Mouse (Mus musculus) limb, embryonic 15.5 days (tissue): ENCODE measurements around the gene Zfp809. TPM values are rescaled to one million over a fixed set of nuclear protein-coding genes. Genes with fewer than 3 reads are reported as not detected.

Experiments
- ATAC-seq: fragments of 200-750 bp; cut with Nextera tagmentation; 2 replicates; pipeline ENCODE4 v1.8.0; 2017; ENCODE audit warnings: low read depth, moderate TSS enrichment; ENCODE audit not compliant: insufficient number of reproducible peaks, low FRiP score, low TSS enrichment
- H3K27ac ChIP-seq: fragments of 300-500 bp; sonication (generic); 2 replicates; pipeline ENCODE4 v1.5.1; 2015; ENCODE audit warnings: moderate library complexity, mild to moderate bottlenecking, inconsistent platforms
- H3K27me3 ChIP-seq: fragments of 300-500 bp; sonication (generic); 2 replicates; pipeline ENCODE4 v1.6.1; 2015; ENCODE audit warnings: inconsistent platforms
- H3K36me3 ChIP-seq: fragments of 300-500 bp; sonication (generic); 2 replicates; pipeline ENCODE4 v1.6.1; 2015; ENCODE audit warnings: inconsistent platforms
- H3K4me1 ChIP-seq: fragments of 300-500 bp; sonication (generic); 2 replicates; pipeline ENCODE4 v1.6.1; 2015; ENCODE audit warnings: inconsistent platforms
- H3K4me2 ChIP-seq: fragments of 300-500 bp; sonication (generic); 2 replicates; pipeline ENCODE4 v1.6.1; 2015; ENCODE audit warnings: mild to moderate bottlenecking, inconsistent platforms
- H3K4me3 ChIP-seq: fragments of 300-500 bp; sonication (generic); 2 replicates; pipeline ENCODE4 v1.5.1; 2015; ENCODE audit warnings: mild to moderate bottlenecking, inconsistent platforms
- H3K9ac ChIP-seq: fragments of 300-500 bp; sonication (generic); 2 replicates; pipeline ENCODE4 v1.6.1; 2015; ENCODE audit warnings: inconsistent platforms
- H3K9me3 ChIP-seq: fragments of 300-500 bp; sonication (generic); 2 replicates; pipeline ENCODE4 v1.6.1; 2016; ENCODE audit warnings: inconsistent platforms
- WGBS: fragments of 180-500 bp; shearing (Covaris S2); methylation state at CpG from one replicate; pipeline ENCODE4 v1.1.7; 2015; 5-methylcytosine and 5-hydroxymethylcytosine counted together
- polyA plus RNA-seq: library from polyadenylated mRNA; unstranded; fragments of >200 nt; fragmentation: Nextera tagmentation; extraction: Ambion mirVana; gene quantifications from 2 replicates; pipeline ENCODE4 v1.2.1, GENCODE M21; 2015

Zfp809 gene
- polyA plus RNA-seq, 1 experiment from 2014 or later: 17.7 TPM

DNA sequence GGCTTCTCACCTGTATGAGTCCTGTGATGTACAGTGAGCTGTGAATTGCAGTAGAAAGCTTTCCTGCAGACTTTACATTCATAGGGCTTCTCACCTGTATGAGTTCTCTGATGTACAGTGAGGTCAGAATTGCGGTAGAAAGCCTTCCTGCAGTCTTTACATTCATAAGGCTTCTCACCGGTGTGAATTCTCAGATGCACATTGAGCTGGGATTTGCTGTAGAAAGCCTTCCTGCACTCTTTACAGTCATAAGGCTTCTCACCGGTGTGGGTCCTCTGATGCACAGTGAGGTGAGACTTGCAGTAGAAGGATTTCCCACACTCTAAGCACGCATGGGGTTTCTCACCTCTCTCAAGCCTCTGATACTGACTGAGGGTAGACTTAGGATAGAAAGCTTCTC lies 53.2 kb downstream of the Zfp809 start:
- Histone ChIP-seq H3K27ac (no peak overlapping the region), H3K9me3 (peaks cover 54% of the 10 kb centered on the region), H3K9ac (no peak overlapping the region), H3K4me2 (no peak overlapping the region), H3K4me1 (no peaks in the 10 kb centered on the region), H3K27me3 (no peaks in the 10 kb centered on the region), H3K36me3 (peaks cover 77% of the 10 kb centered on the region), H3K4me3 (no peak overlapping the region)
- no peak for ATAC-seq
- WGBS: 97% methylated on average over 4 of the region's 4 CpGs

Other genes starting within 250 kb of the Zfp809 start
- gene Rgl3, start 236.3 kb upstream of the Zfp809 start, polyA plus RNA-seq: 0.70 and 0.87 TPM in 2 replicates
- 0.58 and 0.65 TPM in 2 replicates for gene Ccdc151, start 223.1 kb upstream of the Zfp809 start, polyA plus RNA-seq
- 111 and 117 TPM in 2 replicates for gene Prkcsh, start 222.9 kb upstream of the Zfp809 start, polyA plus RNA-seq
- gene Elavl3, start 173.7 kb upstream of the Zfp809 start, polyA plus RNA-seq: 0.05 and 0.10 TPM in 2 replicates
- gene Gm49318, start 154.5 kb upstream of the Zfp809 start, polyA plus RNA-seq: not detected in 2 replicates
- 9.6 and 10.9 TPM in 2 replicates for gene Zfp653, start 154.3 kb upstream of the Zfp809 start, polyA plus RNA-seq
- gene Ecsit, start 140.3 kb upstream of the Zfp809 start, polyA plus RNA-seq: 38.4 and 39.6 TPM in 2 replicates
- gene Cnn1, start 126.5 kb upstream of the Zfp809 start, polyA plus RNA-seq: 3.1 and 4.2 TPM in 2 replicates
- gene Elof1, start 108.5 kb upstream of the Zfp809 start, polyA plus RNA-seq: 164 and 173 TPM in 2 replicates
- 31.2 and 46.5 TPM in 2 replicates for gene Acp5, start 90.0 kb upstream of the Zfp809 start, polyA plus RNA-seq
- gene Pigyl, start 68.9 kb upstream of the Zfp809 start, polyA plus RNA-seq: 69.3 and 78.2 TPM in 2 replicates
- 0.19 and 0.26 TPM in 2 replicates for gene Zfp872, start 37.6 kb upstream of the Zfp809 start, polyA plus RNA-seq
- gene Zfp599, start 34.2 kb downstream of the Zfp809 start, polyA plus RNA-seq: 4.0 and 4.8 TPM in 2 replicates
- 17.2 and 17.5 TPM in 2 replicates for gene Zfp810, start 81.9 kb downstream of the Zfp809 start, polyA plus RNA-seq
- 35.4 and 38.1 TPM in 2 replicates for gene Anln, start 163.5 kb downstream of the Zfp809 start, polyA plus RNA-seq
- gene 9530077C05Rik, start 185.8 kb downstream of the Zfp809 start, polyA plus RNA-seq: 5.6 TPM in 2 replicates
- gene Gm17545, start 228.6 kb downstream of the Zfp809 start, polyA plus RNA-seq: not detected in 2 replicates
- 50.2 and 63.0 TPM in 2 replicates for gene Rp9, start 244.0 kb downstream of the Zfp809 start, polyA plus RNA-seq